Mouse (Mus musculus) ovary, postnatal 10 days (tissue): ENCODE measurements around the gene Map4k5.

Experiments used
- DNase-seq: peaks from one replicate; pipeline ENCODE4 v3.0.0; 2022; ENCODE audit warnings: low spot score

Gene Map4k5

DNA sequence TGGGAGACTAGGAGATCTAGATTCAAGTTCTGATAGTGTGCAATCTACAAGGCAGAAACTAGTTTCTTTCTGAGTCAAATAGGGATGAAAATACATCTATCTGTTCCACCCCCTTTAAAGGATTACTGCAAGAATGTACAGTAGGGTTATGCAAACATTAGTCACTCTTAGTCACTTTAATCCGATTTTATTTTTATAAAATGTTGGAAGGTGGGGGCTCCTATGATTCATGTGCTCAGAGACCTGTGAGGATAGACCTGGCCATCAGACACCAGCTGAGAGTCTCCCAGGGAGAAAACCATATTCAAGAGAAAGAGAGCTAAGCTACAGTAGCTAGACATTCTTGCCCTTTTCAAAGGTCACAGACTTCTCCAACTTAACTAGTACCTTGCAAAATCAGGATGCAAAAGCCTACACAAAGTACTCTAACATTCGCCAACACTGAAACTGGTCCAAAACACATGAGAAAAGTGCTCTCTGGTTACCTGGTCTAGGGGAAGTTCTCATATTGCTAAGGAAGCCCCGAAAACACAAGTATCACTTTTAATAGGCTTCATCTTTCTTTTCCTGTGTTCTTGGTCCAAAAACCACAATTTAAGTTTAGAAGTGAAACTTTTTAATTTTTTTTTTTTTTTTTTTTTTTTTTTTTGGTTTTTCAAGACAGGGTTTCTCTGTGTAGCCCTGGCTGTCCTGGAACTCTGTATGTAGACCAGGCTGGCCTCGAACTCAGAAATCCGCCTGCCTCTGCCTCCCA, 7.7 kb downstream of the Map4k5 start:
- DNase-seq, result no peak

DNA sequence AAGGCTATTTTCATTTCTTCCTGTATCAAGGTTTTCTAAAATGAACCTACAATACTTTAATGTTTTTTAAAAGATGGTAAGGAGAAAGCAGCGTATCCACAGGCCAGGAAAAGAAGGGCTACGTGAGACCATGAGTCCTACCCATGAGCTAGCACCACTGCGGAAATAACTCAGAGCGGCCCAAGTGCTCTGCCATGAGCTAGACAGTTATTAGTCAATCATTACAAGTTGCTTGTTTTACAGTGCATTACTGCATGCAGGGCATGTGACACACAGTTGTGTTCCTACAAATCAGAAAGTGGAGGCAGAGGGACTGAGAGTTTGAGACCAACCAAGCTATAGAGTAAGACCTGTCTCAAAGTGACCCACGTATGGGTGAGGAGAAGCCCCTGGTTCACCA, 8.9 kb downstream of the Map4k5 start:
- no peak for DNase-seq

DNA sequence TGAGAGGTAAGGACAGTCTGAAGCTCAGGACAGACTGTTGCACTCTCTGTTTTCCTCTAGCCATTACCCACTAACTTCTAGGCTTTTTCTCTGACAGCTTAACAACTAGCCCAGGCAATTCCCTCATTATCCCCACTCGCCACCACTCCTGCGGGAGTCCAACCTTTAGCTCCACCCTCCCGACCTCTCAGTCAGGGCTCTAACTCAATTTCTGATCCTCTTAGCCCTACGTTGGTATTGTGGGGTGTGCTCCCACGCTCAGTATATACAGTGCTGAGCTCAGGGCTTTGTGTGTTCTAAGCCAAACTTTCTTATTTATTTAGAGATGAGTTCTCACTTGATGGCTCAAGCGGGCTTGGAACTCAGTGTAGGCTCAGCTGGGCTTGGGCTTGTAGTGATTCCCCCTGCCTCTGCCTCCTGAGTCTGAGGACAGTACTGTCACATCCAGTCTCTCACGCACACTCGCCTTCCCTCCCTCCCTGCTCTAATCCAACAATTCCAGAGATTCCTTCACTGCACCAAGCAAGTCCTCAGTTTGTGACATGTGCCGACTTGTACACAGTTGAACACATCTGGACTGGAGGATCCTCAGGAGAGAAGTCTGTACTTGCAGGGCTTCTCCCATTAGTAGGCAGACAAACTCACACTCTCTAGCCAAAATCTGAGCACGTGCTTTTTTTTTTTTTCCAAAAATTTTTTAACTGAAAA, 11.6 kb downstream of the Map4k5 start:
- no peak for DNase-seq

DNA sequence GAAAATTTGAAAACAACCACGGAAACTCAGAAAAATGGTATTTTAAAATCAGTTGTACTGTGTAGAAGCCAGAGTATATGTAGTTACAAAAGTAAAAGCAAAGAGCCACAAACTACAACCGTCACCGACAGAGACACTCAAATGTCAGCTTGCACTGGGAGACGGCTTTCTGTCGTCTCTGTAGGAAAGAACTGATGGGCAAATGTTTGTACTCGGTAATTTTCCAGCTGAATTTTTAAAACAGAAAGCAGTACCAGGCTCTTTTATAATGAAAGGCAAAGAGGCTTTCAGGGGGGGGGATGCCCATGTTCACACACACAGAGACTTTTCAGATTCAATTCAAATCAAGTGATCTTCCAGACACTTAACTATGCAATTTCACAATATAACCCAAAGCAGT, 13.3 kb downstream of the Map4k5 start:
- no peak for DNase-seq

DNA sequence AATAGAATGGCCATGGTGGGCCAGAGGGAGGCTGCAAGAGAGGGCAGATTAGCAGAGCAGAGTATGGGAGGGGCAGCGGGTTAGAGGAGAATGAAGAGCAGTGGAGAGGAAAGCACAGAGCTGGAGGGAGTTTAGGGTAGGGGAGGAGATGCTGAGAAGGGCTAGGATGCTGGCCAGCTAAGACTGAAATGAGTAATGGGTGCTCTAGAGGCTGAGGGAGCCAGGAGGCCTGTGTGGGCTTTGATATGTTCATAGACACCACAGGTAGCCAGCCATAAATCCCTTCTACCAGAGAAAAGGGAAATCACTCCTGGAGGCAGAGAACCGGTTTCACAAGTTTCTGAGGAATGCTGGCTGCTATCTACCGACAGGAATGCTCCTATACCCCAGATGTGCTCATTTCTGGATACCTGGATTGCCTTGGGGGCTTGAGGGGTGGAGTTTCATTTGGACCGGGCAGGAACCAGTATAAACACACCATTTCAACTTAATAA, 13.8 kb downstream of the Map4k5 start:
- no peak for DNase-seq

DNA sequence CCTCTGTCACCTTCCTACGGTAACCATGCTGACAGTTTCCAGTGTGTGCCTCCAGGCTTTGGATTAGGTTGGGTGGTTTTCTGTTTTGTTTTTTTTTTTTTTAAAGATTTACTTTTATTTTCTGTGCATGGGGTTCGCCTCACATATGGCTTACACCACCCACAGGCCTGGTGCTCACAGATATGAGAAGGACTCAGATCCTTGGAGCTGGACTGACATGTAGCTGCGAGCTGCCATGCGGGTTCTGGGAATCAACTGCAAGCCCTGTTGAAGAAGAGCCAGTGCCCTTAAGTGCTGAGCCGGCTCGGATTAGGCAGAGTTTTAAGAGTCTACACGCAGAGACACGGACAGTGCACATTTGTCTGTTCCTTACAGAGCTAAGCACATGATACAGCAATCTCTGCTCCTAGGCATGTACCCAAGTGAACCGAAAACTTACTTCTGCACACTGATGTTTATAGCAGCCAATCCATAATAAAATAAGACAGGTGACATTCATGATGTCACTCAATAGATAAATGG, 15.1 kb downstream of the Map4k5 start:
- DNase-seq, result no peak

DNA sequence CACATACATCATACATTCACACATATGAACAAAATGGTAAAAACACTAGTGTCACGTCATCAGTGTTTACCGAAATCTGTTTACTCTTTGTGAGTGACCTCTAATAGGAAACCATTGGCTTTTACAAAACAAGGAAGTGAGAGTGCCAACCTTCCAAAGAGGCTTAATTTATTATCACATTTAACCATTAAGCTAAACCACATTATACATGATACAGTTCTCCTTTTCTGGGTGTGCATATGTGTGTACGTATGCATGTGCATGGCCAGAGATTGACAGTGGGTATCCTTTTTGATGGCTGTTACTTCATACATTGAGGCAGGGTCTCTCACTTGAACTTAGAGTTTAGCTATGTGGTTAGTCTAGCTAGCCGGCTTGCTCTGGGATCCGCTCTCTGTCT, 21.4 kb downstream of the Map4k5 start:
- DNase-seq, result no peak

DNA sequence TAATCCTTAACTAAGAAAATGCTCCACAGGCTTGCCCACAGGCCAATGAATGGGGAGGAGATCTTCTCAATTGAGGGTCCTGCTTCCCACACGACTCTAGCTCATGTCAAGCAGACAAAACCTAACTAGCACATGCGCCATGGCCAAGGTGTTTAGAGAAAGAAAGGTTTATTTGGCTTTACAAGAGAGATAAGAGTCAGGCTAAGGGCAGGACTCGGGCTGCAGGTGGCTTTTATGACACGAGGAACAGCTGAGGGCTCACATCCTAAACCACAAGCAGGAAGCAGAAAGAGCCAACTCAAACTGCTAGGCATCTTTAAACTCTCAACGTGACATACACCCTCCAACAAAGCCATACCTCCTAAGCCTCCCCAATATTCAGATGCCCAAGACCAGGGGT, 25.7 kb downstream of the Map4k5 start:
- DNase-seq, result no peak

DNA sequence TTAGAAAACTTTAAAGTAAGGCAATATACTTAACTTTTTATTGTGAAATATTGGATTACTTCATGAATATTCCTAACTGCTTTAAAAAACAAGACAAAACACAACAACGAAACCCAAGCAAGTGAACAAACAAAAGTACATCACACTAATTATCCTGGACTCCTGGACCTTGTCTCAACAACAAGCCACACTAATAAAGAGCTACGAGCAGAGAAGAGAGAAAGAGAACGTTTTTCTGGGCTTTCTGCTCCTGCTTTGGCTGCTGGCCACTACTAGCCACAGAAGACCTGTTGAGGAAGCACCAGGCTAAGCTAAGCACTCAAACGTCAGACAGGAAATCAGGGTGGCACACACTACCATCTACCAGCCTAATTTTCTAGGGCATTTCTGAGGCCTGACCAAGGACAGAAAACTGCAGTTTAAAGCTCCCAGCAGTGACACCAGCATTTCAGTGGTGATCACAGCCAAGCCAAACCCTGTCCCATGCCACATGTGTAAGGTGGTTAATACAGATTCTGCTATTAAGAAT, 28.8 kb downstream of the Map4k5 start:
- no peak for DNase-seq

DNA sequence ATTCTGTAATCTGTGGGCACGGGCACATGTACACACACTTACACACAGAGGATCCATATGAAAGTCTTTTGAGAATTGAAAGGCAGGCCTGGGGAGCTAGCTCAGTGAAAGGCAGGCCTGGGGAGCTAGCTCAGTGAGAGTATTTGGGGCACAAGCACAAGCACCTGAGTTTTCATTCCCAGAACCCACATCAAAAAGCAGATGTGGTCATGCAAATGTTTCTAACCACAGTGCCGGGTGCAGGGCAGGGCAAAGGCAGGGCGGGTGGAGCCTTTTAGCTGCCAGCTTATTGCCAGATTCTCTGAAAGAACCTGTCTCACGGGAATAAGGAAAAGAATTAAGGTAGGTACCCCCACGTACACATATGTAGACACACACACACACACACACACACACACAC, 29.5 kb downstream of the Map4k5 start:
- DNase-seq, result no peak

DNA sequence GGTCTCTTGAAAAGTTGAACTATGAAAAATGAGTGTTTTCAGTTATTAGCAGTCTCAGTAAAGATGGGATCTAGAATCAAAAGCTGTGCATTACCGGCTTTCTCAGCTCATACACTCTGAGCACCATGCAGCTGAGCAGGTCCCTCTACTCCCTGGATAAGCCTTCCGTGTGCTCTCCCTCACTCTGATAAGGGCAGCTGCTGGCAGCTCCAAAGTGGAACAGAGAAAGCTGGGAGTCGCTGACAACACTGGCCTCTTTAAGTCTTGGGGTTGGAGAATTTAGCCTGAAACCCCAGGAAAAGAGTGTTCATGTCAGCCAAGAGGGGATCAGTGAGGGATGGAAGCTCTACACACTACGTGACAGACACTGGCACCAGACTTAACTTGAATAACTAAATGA, 34.2 kb downstream of the Map4k5 start:
- no peak for DNase-seq

DNA sequence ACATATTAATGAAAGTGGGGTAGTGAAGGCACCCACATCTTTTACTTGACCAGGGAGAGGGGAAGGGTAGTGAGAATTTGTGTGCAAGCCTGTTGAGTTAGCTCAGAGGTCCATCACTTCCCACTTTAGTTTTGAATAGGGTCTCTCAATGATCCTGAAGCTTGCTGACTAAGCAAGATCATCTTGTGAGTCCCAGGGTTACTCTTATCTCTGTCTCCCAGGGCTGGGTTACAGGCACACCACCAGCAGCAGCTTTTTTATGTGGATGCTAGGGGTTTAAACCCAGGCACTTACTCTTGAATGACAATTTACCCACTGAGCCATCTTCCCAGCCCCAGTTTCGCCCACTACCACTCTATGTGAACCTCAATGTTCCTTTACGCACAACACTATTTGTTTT, 35.4 kb downstream of the Map4k5 start:
- DNase-seq, result no peak

DNA sequence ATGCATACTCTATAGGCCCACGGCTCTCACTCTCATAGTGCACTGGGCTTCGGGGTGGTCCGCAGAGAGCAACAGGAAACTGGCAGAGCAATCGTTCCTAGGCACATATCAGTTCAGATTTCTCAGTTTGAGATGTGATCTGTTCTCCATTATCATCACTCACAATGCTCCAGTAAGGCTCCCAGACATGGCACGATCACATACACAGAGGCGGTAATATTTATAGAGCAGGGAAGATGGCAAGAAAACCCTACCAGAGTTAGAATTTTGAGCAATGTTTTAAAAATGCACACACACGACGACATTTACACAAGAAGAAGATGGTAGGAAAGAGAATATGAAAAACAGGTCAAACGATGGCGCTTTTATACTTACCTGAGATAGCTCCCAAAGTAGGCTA, 36.6 kb downstream of the Map4k5 start:
- no peak for DNase-seq

DNA sequence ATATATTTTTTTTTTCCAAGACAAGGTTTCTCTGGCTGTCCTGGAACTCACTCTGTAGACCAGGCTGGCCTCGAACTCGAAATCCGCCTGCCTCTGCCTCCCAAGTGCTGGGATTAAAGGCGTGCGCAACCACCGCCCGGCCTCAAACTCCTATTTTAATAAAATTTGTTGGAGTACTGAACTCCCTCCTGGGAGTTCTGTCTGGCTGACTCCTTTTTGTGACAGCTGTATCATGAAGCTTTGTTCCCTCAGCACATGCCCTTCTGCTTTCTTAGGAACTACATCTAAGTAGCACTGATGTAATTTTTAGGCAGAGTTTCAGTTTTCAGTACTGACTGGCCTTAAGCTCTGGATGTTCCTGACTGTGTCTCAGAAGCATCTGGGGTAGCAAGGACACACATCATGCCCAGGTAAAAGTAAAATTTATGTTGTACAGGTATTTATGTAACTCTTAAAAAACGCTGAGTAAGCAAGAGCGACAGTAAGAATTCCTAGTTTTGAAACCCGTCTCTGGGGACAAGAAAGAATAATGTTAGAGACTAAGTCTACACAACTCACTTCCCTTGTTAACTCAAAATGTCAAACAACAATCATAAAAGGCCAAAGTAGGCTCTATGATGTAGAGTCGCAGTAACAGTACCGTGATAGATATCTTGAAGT, 37.2 kb downstream of the Map4k5 start:
- DNase-seq, result no peak

DNA sequence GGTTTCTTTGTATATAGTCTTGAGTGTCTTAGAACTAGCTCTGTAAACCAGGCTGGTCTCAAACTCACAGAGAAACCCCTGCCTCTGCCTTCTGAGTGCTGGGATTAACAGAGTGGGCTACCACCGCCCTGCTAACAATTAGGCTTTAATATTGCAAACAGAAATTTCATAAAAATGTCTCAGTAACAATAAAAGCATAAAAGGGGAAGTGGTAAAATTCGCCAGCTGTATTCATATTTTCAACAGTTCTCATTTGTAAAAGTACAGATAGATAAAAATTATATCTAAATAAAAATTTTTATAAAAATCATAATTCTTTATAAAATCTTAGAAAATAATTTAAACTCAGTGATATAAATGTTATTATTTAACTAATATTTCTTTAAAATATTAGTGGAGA, 39.1 kb downstream of the Map4k5 start:
- no peak for DNase-seq

DNA sequence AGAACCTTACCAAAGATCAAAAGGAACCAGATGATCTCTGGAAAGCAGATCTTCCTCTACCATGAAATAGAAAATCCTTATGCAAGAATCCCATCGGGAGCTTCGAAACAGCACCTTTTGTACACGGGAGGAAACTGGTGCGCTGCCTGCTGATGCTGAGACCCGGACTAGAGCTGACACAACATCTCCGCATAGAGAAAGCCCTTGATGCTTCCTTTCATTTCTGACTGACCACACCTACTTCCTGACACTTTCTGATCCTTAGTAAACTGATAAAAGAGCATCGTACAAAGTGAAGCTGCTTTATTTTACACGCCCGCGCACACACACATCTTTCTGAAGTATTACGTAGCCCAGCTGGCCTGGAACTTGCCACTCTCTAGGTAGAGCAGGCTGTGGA, 39.6 kb downstream of the Map4k5 start:
- DNase-seq, result no peak

DNA sequence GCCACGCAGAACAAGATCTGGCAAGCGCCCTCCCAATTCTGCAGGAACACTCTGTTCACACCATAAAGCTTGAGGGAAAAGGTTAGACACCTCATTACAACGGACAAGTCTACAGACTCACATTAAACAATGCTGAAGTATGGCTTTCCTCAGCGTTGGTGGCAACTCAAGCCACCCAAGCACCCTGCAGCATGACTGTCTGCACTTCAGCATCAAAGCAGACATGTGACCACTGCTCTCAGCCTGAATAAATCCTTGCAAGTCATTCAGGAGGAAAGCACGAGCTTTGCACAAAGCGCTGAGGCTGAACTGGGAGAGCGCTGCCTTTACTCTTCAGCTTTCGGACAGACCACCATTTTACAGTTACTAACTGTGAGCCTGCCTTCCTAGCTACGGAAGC, 40.7 kb downstream of the Map4k5 start:
- DNase-seq, result no peak

DNA sequence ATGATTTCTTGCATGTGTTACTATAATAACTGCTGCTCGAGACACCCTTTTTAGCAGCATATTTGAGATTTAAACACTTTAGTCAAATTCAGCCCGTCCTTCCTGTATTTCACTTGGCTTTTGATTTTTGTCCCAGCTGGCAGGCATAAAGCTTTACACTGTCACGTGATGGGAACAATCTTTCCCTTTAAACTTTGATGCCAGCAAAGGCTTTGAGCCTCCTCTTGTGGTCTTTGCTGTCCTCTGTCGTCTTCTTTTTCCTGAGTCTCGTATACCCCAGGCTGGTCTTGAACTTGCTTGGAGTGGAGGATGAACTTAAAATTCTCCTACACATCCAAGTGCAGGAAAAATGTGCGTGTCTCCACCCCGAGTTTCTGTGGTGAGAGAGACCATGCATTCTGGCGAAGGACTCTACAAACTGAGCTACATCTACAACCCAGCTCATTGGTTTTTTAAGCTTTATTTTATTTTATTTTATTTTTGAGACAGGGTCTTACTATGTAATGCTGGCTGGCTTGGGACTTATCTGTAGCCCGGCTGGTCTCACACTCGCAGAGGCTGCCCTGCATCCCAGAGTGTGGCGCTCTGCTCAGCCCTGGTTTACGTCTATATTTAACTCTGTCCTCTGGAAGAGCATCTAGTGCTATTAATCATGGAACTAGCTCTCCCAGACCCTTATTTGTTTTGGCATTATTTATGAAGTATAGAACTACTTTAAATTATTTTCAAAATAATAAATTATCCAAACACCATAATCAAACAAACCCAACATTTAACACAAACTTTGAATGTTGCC, 44.7 kb downstream of the Map4k5 start:
- no peak for DNase-seq

DNA sequence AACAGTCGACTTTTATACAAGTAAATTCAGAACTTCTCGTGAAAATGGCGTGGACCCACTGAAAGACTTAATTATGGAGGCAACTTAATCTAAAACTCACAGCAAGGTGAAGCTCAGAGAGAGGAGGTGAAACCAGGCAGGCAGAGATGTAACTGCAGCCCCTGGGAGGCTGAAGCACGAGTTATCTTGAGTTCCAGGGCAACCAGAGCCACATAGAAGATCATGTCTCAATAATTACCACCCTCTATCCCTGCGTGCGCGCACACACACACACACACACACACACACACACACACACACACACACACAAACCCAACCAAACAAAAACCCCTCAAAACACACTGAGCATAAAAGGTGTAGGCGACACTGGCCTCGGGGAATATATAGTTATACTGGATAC, 46.5 kb downstream of the Map4k5 start:
- DNase-seq, result no peak

DNA sequence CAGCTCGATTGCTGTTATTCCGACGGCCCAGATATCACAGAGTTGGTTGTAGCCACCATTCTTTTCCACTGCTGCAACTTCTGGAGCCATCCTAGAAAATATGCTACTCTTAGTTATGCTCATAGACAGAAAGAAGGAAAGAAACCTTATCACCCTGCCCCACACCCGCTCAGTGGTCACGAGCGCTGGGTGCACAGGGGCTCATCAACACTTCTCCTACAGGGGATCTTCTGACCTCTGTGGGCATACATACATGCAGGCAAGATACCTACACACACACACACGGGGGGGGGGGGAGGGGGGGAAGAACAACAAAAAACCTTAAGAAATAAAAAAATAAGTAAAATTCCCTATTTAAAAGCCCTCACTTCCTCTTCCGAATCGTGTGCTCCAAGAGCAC, 47.3 kb downstream of the Map4k5 start:
- DNase-seq, result no peak

DNA sequence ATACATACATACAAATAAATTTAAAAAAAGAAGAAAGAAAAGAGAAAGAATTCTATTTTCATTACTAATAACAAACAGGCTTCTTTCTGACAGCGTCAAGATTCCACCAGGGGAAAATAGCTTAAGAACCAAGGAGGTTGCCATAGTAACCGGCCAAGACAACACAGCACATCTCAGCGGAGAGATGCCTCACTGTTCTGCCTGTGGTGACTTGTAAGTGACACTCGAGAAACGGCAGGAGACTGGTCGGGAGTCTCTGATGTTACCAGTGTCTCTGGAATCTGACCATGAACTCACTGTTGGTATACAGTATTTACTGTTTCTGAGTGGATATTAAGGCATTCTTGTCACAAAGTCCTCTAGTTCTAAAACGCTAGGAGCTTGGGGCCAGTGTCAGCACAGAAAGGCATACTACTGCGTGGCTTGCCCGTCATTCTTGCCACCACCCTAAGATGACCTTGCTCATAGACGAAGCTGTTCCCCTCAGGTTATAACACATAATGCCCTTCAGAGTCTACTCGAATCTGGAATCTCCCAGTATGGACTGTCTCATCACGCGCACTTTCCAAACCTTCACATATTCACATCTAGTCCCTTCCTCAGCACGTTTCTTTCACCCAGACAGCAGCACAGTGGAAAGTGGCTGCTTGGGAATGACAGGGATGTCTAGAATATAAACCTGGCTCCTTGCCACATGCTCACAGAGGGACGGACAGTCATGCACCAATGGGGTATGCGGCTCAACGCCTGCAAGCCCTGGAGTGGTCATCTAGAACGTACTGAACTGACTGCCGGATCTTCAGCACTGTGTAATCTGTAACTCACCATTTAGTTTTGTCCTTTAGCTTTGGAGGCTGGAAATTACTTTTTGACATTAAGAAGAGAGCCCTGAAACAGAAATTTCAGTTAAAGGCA, 49.2 kb downstream of the Map4k5 start:
- no peak for DNase-seq
